Mouse (Mus musculus) cerebellum, adult 2 months (tissue): ENCODE measurements around the gene Prkag2.

Source experiments
- CTCF ChIP-seq: fragments of 200-500 bp; IDR thresholded peaks from 2 replicates; pipeline ENCODE4 v1.5.1; 2011; ENCODE audit warnings: low read depth, mild to moderate bottlenecking, control low read depth, low read length, moderate library complexity, borderline replicate concordance; ENCODE audit not compliant: insufficient read depth
- POLR2A ChIP-seq: fragments of 200-500 bp; IDR thresholded peaks from 2 replicates; pipeline ENCODE4 v1.6.1; 2011; ENCODE audit warnings: low read length, control low read depth, borderline replicate concordance; ENCODE audit not compliant: insufficient read depth

- TF ChIP-seq CTCF (no peak), POLR2A (no peak)
These were observed 268.5 kb downstream of the Prkag2 start for GRCm38 (mm10) chr5:24831912-24832311.
